Mouse (Mus musculus) embryonic facial prominence, embryonic 12.5 days (tissue): ENCODE data around the gene Rnase2b. TPM values are rescaled to one million over a fixed set of nuclear protein-coding genes. Genes with fewer than 3 reads are reported as not detected.
"Not testable (repeated sequence)": the region's sequence is repeated elsewhere in the genome, so short reads cannot be mapped to it uniquely, and the experiment has no call there.

Experiments
- ATAC-seq: fragments of 200-750 bp; cut with Nextera tagmentation; 2 replicates; pipeline ENCODE4 v1.8.0; 2017; ENCODE audit not compliant: insufficient number of reproducible peaks, insufficient read depth, low FRiP score, low TSS enrichment
- H3K27ac ChIP-seq: fragments of 300-500 bp; sonication (generic); 2 replicates; pipeline ENCODE4 v1.5.1; 2016; ENCODE audit warnings: mild to moderate bottlenecking
- H3K27me3 ChIP-seq: fragments of 300-500 bp; sonication (generic); 2 replicates; pipeline ENCODE4 v1.6.1; 2016; ENCODE audit warnings: mild to moderate bottlenecking, moderate library complexity
- H3K36me3 ChIP-seq: fragments of 300-500 bp; sonication (generic); 2 replicates; pipeline ENCODE4 v1.6.1; 2016; ENCODE audit warnings: mild to moderate bottlenecking
- H3K4me1 ChIP-seq: fragments of 300-500 bp; sonication (generic); 2 replicates; pipeline ENCODE4 v1.6.1; 2016
- H3K4me2 ChIP-seq: fragments of 300-500 bp; sonication (generic); replicated peaks from 2 replicates; pipeline ENCODE4 v1.6.1; 2016; ENCODE audit warnings: mild to moderate bottlenecking, moderate library complexity
- H3K4me3 ChIP-seq: fragments of 300-500 bp; sonication (generic); 2 replicates; pipeline ENCODE4 v1.5.1; 2016; ENCODE audit warnings: mild to moderate bottlenecking
- H3K9ac ChIP-seq: fragments of 300-500 bp; sonication (generic); 2 replicates; pipeline ENCODE4 v1.6.1; 2016; ENCODE audit warnings: mild to moderate bottlenecking, moderate library complexity
- H3K9me3 ChIP-seq: fragments of 300-500 bp; sonication (generic); 2 replicates; pipeline ENCODE4 v1.6.1; 2016; ENCODE audit warnings: mild to moderate bottlenecking, moderate library complexity
- WGBS: fragments of 180-500 bp; shearing (Covaris S2); methylation state at CpG from one replicate; pipeline ENCODE4 v1.1.7; 2016; 5-methylcytosine and 5-hydroxymethylcytosine counted together
- polyA plus RNA-seq: library from polyadenylated mRNA; unstranded; fragments of >200 nt; fragmentation: Nextera tagmentation; extraction: Ambion mirVana; gene quantifications from 2 replicates; pipeline ENCODE4 v1.2.1, GENCODE M21; 2016

The Rnase2b gene
- polyA plus RNA-seq: not detected in 2 replicates

GRCm38 (mm10) chr14:51161976-51162375, at the start of gene Rnase2b:
Gene Rnase2b (plus strand): TSS chr14:51162260.
- H3K9me3 ChIP-seq, H3K4me2 ChIP-seq, H3K27me3 ChIP-seq, H3K9ac ChIP-seq, ATAC-seq, H3K4me1 ChIP-seq, H3K27ac ChIP-seq, H3K4me3 ChIP-seq, H3K36me3 ChIP-seq: not testable (repeated sequence)
- 89% methylated on average over 3 of the region's 3 CpGs for WGBS

- no peaks in the 10 kb centered on the region for H3K36me3 ChIP-seq
- 30% methylated on average over 9 of the region's 9 CpGs for WGBS
- no peak overlapping the region for H3K4me3 ChIP-seq
- H3K9ac ChIP-seq: no peak overlapping the region
- H3K27ac ChIP-seq: no peak overlapping the region
- no peak for ATAC-seq
- no peaks in the 10 kb centered on the region for H3K27me3 ChIP-seq
- no peaks in the 10 kb centered on the region for H3K9me3 ChIP-seq
- no peak overlapping the region for H3K4me2 ChIP-seq
- no peaks in the 10 kb centered on the region for H3K4me1 ChIP-seq
These were observed 48.6 kb upstream of the Rnase2b start for GRCm38 (mm10) chr14:51113476-51113875.

DNA sequence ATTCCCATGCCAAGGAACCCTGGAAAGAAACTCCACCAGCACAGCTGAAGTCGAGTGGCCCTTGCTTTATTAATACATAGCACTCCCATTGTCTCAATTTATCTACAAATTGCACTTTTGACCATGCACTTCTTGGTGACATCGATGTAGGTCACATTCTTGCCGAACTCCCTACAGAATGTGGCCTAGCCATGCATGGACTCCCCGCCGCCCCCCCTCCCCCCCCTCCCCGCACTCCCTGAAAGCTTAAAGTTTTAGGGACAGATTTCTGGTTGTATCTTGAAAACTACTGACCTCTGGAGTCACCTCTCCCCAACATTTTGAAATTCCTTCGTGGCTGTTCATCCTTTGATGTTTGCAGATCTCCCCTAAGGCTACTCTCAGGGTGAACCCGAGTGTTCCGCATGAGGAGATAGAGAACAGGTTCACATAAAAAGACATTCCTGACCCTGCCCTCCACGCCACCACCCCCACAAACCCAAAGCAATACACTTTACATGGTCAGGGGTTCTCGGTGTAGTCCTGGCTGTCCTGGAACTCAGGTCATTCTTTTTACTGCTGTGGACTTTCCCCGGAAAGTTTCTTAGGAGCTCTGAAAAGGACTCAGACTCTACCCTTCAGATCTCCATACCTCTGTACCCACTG, 48.0 kb upstream of the Rnase2b start, which contains the start of gene Eddm3b:
Gene Eddm3b, plus strand, starts transcription at position 511 of the 645 bp plus-strand sequence.
- no peak within 1 kb of the TSS for H3K9ac ChIP-seq
- no peaks in the 10 kb centered on the region for H3K36me3 ChIP-seq
- no peak within 1 kb of the TSS for H3K4me3 ChIP-seq
- no peaks in the 10 kb centered on the region for H3K9me3 ChIP-seq
- no peaks in the 10 kb centered on the region for H3K4me1 ChIP-seq
- H3K27me3 ChIP-seq: no peaks in the 10 kb centered on the region
- H3K4me2 ChIP-seq: no peak within 1 kb of the TSS
- WGBS: 36% methylated on average over 12 of the region's 12 CpGs
- no peak for ATAC-seq
- H3K27ac ChIP-seq: no peak within 1 kb of the TSS

- Histone ChIP-seq H3K27ac (no peak overlapping the region), H3K36me3 (no peaks in the 10 kb centered on the region), H3K4me1 (no peaks in the 10 kb centered on the region), H3K4me3 (no peak overlapping the region), H3K27me3 (no peaks in the 10 kb centered on the region), H3K9ac (no peak overlapping the region), H3K4me2 (no peak overlapping the region), H3K9me3 (no peaks in the 10 kb centered on the region)
- no peak for ATAC-seq
- 83% methylated on average over 6 of the region's 6 CpGs for WGBS
These were observed 36.4 kb upstream of the Rnase2b start for GRCm38 (mm10) chr14:51125684-51126083.

- Histone ChIP-seq H3K9ac (no peak overlapping the region), H3K27me3 (no peaks in the 10 kb centered on the region), H3K4me3 (no peak overlapping the region), H3K27ac (no peak overlapping the region), H3K4me2 (no peak overlapping the region), H3K36me3 (no peaks in the 10 kb centered on the region), H3K9me3 (no peaks in the 10 kb centered on the region), H3K4me1 (no peaks in the 10 kb centered on the region)
- 48% methylated on average over 2 of the region's 2 CpGs for WGBS
- 0 out of 2 replicates have a peak, but pooled peaks have one; percentile 35 for ATAC-seq
These were observed 34.3 kb upstream of the Rnase2b start for GRCm38 (mm10) chr14:51127648-51128258.

GRCm38 (mm10) chr14:51128775-51129623, 33.1 kb upstream of the Rnase2b start:
- no peak overlapping the region for H3K9ac ChIP-seq
- 80% methylated on average over 9 of the region's 9 CpGs for WGBS
- H3K27ac ChIP-seq: no peak overlapping the region
- H3K36me3 ChIP-seq: no peaks in the 10 kb centered on the region
- no peaks in the 10 kb centered on the region for H3K4me1 ChIP-seq
- no peaks in the 10 kb centered on the region for H3K27me3 ChIP-seq
- H3K9me3 ChIP-seq: no peaks in the 10 kb centered on the region
- H3K4me2 ChIP-seq: no peak overlapping the region
- H3K4me3 ChIP-seq: no peak overlapping the region
- no peak for ATAC-seq

- Histone ChIP-seq H3K27ac (no peak overlapping the region), H3K4me1 (no peaks in the 10 kb centered on the region), H3K27me3 (no peaks in the 10 kb centered on the region), H3K9ac (no peak overlapping the region), H3K36me3 (no peaks in the 10 kb centered on the region), H3K4me2 (no peak overlapping the region), H3K9me3 (no peaks in the 10 kb centered on the region), H3K4me3 (no peak overlapping the region)
- WGBS: 62% methylated on average over 4 of the region's 4 CpGs
- no peak for ATAC-seq
These were observed 32.5 kb upstream of the Rnase2b start for GRCm38 (mm10) chr14:51129624-51129975.

- Histone ChIP-seq H3K4me2 (no peak overlapping the region), H3K27me3 (no peaks in the 10 kb centered on the region), H3K27ac (no peak overlapping the region), H3K9me3 (no peaks in the 10 kb centered on the region), H3K9ac (no peak overlapping the region), H3K4me1 (no peaks in the 10 kb centered on the region), H3K4me3 (no peak overlapping the region), H3K36me3 (no peaks in the 10 kb centered on the region)
- no peak for ATAC-seq
- WGBS: 89% methylated on average over 9 of the region's 9 CpGs
These were observed 31.6 kb upstream of the Rnase2b start for GRCm38 (mm10) chr14:51130315-51130940.

DNA sequence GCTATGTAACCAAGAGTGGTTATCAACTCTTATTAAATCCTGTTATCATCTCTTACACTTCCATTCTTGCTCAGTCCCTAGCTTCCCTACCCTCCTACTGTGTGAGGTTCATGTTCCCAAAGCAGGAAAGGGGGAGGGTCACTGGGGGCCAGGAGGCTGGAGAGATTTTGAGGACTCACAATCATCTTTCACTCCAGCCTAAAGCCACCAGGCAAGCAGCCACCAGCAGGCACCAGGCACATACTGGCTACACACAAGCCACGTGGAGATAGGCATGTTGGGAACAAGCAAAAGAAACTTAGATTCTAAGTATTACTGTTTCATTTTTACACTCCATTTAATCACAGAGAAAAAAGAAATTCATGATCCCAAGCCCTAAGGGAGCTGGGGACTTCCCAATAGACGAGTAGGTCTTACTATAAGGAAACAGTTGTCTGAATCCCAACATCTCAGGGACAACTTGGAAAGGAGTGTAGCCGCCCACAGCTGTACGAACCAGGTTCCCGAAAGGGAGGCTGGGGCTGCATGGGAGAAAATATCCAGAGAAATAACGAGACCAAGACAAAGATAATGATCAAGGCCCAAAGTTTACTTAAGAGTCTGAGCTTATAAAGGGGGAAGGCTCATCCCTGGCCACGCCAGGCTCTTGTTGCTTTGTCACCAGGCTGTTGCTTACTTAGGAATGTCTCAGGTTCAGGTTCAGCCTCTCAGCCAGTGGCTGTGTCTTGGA, 30.8 kb upstream of the Rnase2b start:
- H3K4me3 ChIP-seq: no peak overlapping the region
- no peaks in the 10 kb centered on the region for H3K36me3 ChIP-seq
- H3K27me3 ChIP-seq: no peaks in the 10 kb centered on the region
- no peak overlapping the region for H3K27ac ChIP-seq
- H3K4me2 ChIP-seq: no peak overlapping the region
- H3K4me1 ChIP-seq: no peaks in the 10 kb centered on the region
- no peak for ATAC-seq
- no peaks in the 10 kb centered on the region for H3K9me3 ChIP-seq
- no peak overlapping the region for H3K9ac ChIP-seq
- 70% methylated on average over 7 of the region's 7 CpGs for WGBS

- Histone ChIP-seq H3K9me3 (no peaks in the 10 kb centered on the region), H3K4me3 (no peak overlapping the region), H3K27ac (no peak overlapping the region), H3K27me3 (no peaks in the 10 kb centered on the region), H3K4me2 (no peak overlapping the region), H3K9ac (no peak overlapping the region), H3K4me1 (no peaks in the 10 kb centered on the region), H3K36me3 (no peaks in the 10 kb centered on the region)
- 86% methylated on average over 4 of the region's 4 CpGs for WGBS
- ATAC-seq: no peak
These were observed 29.7 kb upstream of the Rnase2b start for GRCm38 (mm10) chr14:51132372-51132771.

DNA sequence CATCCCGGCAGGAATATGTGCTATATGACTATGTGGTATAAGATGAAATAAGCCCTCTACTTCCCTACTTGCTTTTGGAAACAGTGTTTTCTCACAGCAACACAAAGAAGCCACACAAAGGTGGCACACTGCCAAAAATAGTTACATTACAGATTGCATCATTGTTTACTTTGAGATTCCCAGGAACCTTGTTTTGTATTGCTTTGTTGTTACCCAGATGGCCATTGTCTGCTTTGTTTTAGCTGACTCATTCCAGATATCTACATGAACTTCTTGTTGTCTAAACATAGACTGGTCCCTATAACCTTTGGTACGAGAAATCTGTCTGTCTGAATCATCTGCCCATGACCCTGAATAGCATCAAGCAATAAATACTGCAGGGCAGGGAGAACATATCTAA, 21.7 kb upstream of the Rnase2b start:
- ATAC-seq: no peak
- H3K27ac ChIP-seq: no peak overlapping the region
- WGBS: 79% methylated on average over 2 of the region's 2 CpGs

More for the DNA sequence above, 21.7 kb upstream of the Rnase2b start:
- Histone ChIP-seq H3K4me2 (no peak overlapping the region), H3K4me1 (no peaks in the 10 kb centered on the region), H3K9me3 (no peaks in the 10 kb centered on the region), H3K4me3 (no peak overlapping the region), H3K36me3 (no peaks in the 10 kb centered on the region), H3K27me3 (no peaks in the 10 kb centered on the region), H3K9ac (no peak overlapping the region)
